Mouse (Mus musculus) CH12.LX (cell line): ENCODE results near the gene 4930469K13Rik. TPM values are rescaled to one million over a fixed set of nuclear protein-coding genes. Genes with fewer than 3 reads are reported as not detected.

ENCODE experiments used
- DNase-seq: peaks from one replicate; pipeline ENCODE4 v3.0.0-alpha.2; 2013; ENCODE audit errors: extremely low read depth
- H3K27ac ChIP-seq: 2 replicates; pipeline ENCODE4 v1.5.1; 2012; ENCODE audit warnings: low read depth, mild to moderate bottlenecking, control low read depth, moderate library complexity; ENCODE audit not compliant: insufficient read depth
- H3K27me3 ChIP-seq: replicated peaks from 2 replicates; pipeline ENCODE3; 2012; ENCODE audit warnings: inconsistent platforms
- H3K36me3 ChIP-seq, 2 experiments: replicated peaks in 1 of 2; 2 replicates each; pipeline versions ENCODE3 to v1.6.1; 2012; ENCODE audit warnings: inconsistent platforms in 1 of 2, low read length in 1 of 2, mild to moderate bottlenecking in 1 of 2, mixed read lengths in 1 of 2, moderate library complexity in 1 of 2; ENCODE audit not compliant: control insufficient read depth in 1 of 2, insufficient read depth in 1 of 2
- H3K4me1 ChIP-seq, 2 experiments: 2 replicates each; pipeline ENCODE4 v1.6.1; 2012; ENCODE audit warnings: inconsistent platforms in 1 of 2, moderate library complexity in 1 of 2; ENCODE audit not compliant: insufficient read depth in 2 of 2, control insufficient read depth in 1 of 2
- H3K4me2 ChIP-seq: 2 replicates; pipeline ENCODE4 v1.6.1; 2012; ENCODE audit warnings: low read depth, mild to moderate bottlenecking, control low read depth; ENCODE audit not compliant: poor library complexity, insufficient read depth, severe bottlenecking
- H3K4me3 ChIP-seq, 3 experiments: fragments of 150-350 bp in 1 of 3; sonication (generic) in 1 of 3; replicated peaks in 1 of 3; 2 replicates each; pipeline versions ENCODE3 to v1.5.1; 2011 to 2012; ENCODE audit warnings: low read depth in 2 of 3, low read length in 2 of 3, mild to moderate bottlenecking in 2 of 3, moderate library complexity in 2 of 3, control low read depth in 1 of 3, improper control_type of control experiment in 1 of 3, inconsistent platforms in 1 of 3, mixed read lengths in 1 of 3; ENCODE audit not compliant: poor library complexity in 1 of 3
- H3K79me2 ChIP-seq: replicated peaks from 2 replicates; pipeline ENCODE4 v1.6.1; 2012; ENCODE audit warnings: mild to moderate bottlenecking, moderate library complexity; ENCODE audit not compliant: control insufficient read depth, poor library complexity, insufficient read depth, severe bottlenecking; ENCODE audit errors: extremely low read depth
- H3K9ac ChIP-seq: 2 replicates; pipeline ENCODE4 v1.6.1; 2012; ENCODE audit warnings: low read depth, mild to moderate bottlenecking, control low read depth, moderate library complexity; ENCODE audit not compliant: insufficient read depth
- H3K9me3 ChIP-seq: replicated peaks from 2 replicates; pipeline ENCODE3; 2012; ENCODE audit warnings: low read length, inconsistent platforms, mixed read lengths
- BHLHE40 ChIP-seq: IDR thresholded peaks from 2 replicates; pipeline ENCODE4 v1.6.1; 2011; ENCODE audit warnings: mild to moderate bottlenecking, low read depth, low read length, improper control_type of control experiment
- CHD1 ChIP-seq: IDR thresholded peaks from 2 replicates; pipeline ENCODE4 v1.6.1; 2012; ENCODE audit warnings: low read depth, low read length, improper control_type of control experiment, inconsistent platforms
- CHD2 ChIP-seq: IDR thresholded peaks from 2 replicates; pipeline ENCODE4 v1.6.1; 2011; ENCODE audit warnings: low read length, improper control_type of control experiment
- CTCF ChIP-seq, 2 experiments: IDR thresholded peaks in 1 of 2; conservative IDR thresholded peaks in 1 of 2; 2 replicates each; pipeline ENCODE4 v1.5.1; 2011 to 2012; ENCODE audit warnings: low read depth in 2 of 2, low read length in 2 of 2, improper control_type of control experiment in 1 of 2, inconsistent platforms in 1 of 2, mild to moderate bottlenecking in 1 of 2, moderate library complexity in 1 of 2
- E2F4 ChIP-seq: IDR thresholded peaks from 2 replicates; pipeline ENCODE4 v1.6.1; 2011; ENCODE audit warnings: low read depth, low read length, improper control_type of control experiment; ENCODE audit not compliant: insufficient replicate concordance
- ELF1 ChIP-seq: IDR thresholded peaks from 2 replicates; pipeline ENCODE4 v1.6.1; 2014; ENCODE audit warnings: low read depth, mild to moderate bottlenecking, inconsistent platforms, low read length, improper control_type of control experiment
- EP300 ChIP-seq: IDR thresholded peaks from 2 replicates; pipeline ENCODE4 v1.6.1; 2011; ENCODE audit warnings: low read length, improper control_type of control experiment
- ETS1 ChIP-seq: conservative IDR thresholded peaks from 2 replicates; pipeline ENCODE4 v1.6.1; 2012; ENCODE audit warnings: low read depth, mild to moderate bottlenecking, inconsistent platforms, low read length, improper control_type of control experiment, moderate library complexity
- GABPA ChIP-seq: IDR thresholded peaks from 2 replicates; pipeline ENCODE4 v1.6.1; 2012; ENCODE audit warnings: low read depth, low read length, improper control_type of control experiment, inconsistent platforms; ENCODE audit not compliant: insufficient replicate concordance
- HCFC1 ChIP-seq: IDR thresholded peaks from 2 replicates; pipeline ENCODE4 v1.6.1; 2012; ENCODE audit warnings: low read depth, mild to moderate bottlenecking, inconsistent platforms, low read length, improper control_type of control experiment
- IRF4 ChIP-seq: IDR thresholded peaks from 2 replicates; pipeline ENCODE4 v1.6.1; 2014; ENCODE audit warnings: low read depth, mild to moderate bottlenecking, inconsistent platforms, low read length, improper control_type of control experiment
- JUN ChIP-seq: IDR thresholded peaks from 2 replicates; pipeline ENCODE4 v1.6.1; 2011; ENCODE audit warnings: low read depth, mild to moderate bottlenecking, low read length, improper control_type of control experiment, moderate library complexity; ENCODE audit not compliant: insufficient read depth
- KAT2A ChIP-seq: IDR thresholded peaks from 2 replicates; pipeline ENCODE4 v1.6.1; 2012; ENCODE audit warnings: low read length, improper control_type of control experiment, inconsistent platforms; ENCODE audit not compliant: insufficient replicate concordance
- MAFK ChIP-seq: IDR thresholded peaks from 2 replicates; pipeline ENCODE4 v1.6.1; 2011; ENCODE audit warnings: low read length, improper control_type of control experiment; ENCODE audit not compliant: insufficient replicate concordance
- MAX ChIP-seq: IDR thresholded peaks from 2 replicates; pipeline ENCODE4 v1.6.1; 2011; ENCODE audit warnings: low read length, improper control_type of control experiment
- MAZ ChIP-seq: IDR thresholded peaks from 2 replicates; pipeline ENCODE4 v1.6.1; 2012; ENCODE audit warnings: low read depth, mild to moderate bottlenecking, inconsistent platforms, low read length, improper control_type of control experiment, moderate library complexity
- MXI1 ChIP-seq: IDR thresholded peaks from 2 replicates; pipeline ENCODE4 v1.6.1; 2011; ENCODE audit warnings: mild to moderate bottlenecking, low read depth, low read length, improper control_type of control experiment
- MYC ChIP-seq: IDR thresholded peaks from 2 replicates; pipeline ENCODE4 v1.6.1; 2011; ENCODE audit warnings: low read depth, mild to moderate bottlenecking, improper control_type of control experiment, low read length
- NELFE ChIP-seq: IDR thresholded peaks from 2 replicates; pipeline ENCODE4 v1.6.1; 2011; ENCODE audit warnings: low read depth, low read length, improper control_type of control experiment
- NRF1 ChIP-seq: IDR thresholded peaks from 2 replicates; pipeline ENCODE4 v1.6.1; 2014; ENCODE audit warnings: low read depth, mild to moderate bottlenecking, inconsistent platforms, low read length, improper control_type of control experiment, moderate library complexity
- PAX5 ChIP-seq: IDR thresholded peaks from 2 replicates; pipeline ENCODE4 v1.6.1; 2012; ENCODE audit warnings: low read length, inconsistent platforms, mixed read lengths
- POLR2A ChIP-seq: IDR thresholded peaks from 2 replicates; pipeline ENCODE4 v1.6.1; 2011; ENCODE audit warnings: low read depth, mild to moderate bottlenecking, improper control_type of control experiment, low read length
- POLR2AphosphoS2 ChIP-seq: IDR thresholded peaks from 2 replicates; pipeline ENCODE4 v1.6.1; 2011; ENCODE audit warnings: low read depth, low read length, improper control_type of control experiment
- RAD21 ChIP-seq: IDR thresholded peaks from 2 replicates; pipeline ENCODE4 v1.6.1; 2011; ENCODE audit warnings: low read depth, mild to moderate bottlenecking, low read length, improper control_type of control experiment, moderate library complexity
- RCOR1 ChIP-seq: conservative IDR thresholded peaks from 2 replicates; pipeline ENCODE4 v1.6.1; 2012; ENCODE audit warnings: low read depth, mild to moderate bottlenecking, inconsistent platforms, low read length, improper control_type of control experiment
- SIN3A ChIP-seq: IDR thresholded peaks from 2 replicates; pipeline ENCODE4 v1.6.1; 2012; ENCODE audit warnings: low read length, improper control_type of control experiment, inconsistent platforms
- SMC3 ChIP-seq: IDR thresholded peaks from 2 replicates; pipeline ENCODE4 v1.6.1; 2011; ENCODE audit warnings: low read depth, low read length, improper control_type of control experiment
- TBP ChIP-seq: conservative IDR thresholded peaks from 2 replicates; pipeline ENCODE4 v1.6.1; 2011; ENCODE audit warnings: low read depth, low read length, improper control_type of control experiment
- TCF12 ChIP-seq: IDR thresholded peaks from 2 replicates; pipeline ENCODE4 v1.6.1; 2014; ENCODE audit warnings: low read depth, mild to moderate bottlenecking, inconsistent platforms, low read length, improper control_type of control experiment
- UBTF ChIP-seq: IDR thresholded peaks from 2 replicates; pipeline ENCODE4 v1.6.1; 2012; ENCODE audit warnings: low read depth, mild to moderate bottlenecking, inconsistent platforms, low read length, improper control_type of control experiment, moderate library complexity
- USF1 ChIP-seq: IDR thresholded peaks from 2 replicates; pipeline ENCODE4 v1.6.1; 2014; ENCODE audit warnings: low read depth, mild to moderate bottlenecking, inconsistent platforms, low read length, improper control_type of control experiment
- USF2 ChIP-seq: conservative IDR thresholded peaks from 2 replicates; pipeline ENCODE4 v1.6.1; 2011; ENCODE audit warnings: low read depth, low read length, improper control_type of control experiment
- ZC3H11A ChIP-seq: IDR thresholded peaks from 2 replicates; pipeline ENCODE4 v1.6.1; 2012; ENCODE audit warnings: low read depth, mild to moderate bottlenecking, inconsistent platforms, low read length, improper control_type of control experiment
- ZKSCAN1 ChIP-seq: IDR thresholded peaks from 2 replicates; pipeline ENCODE4 v1.6.1; 2012; ENCODE audit warnings: low read depth, inconsistent platforms, low read length, improper control_type of control experiment, borderline replicate concordance
- ZMIZ1 ChIP-seq: IDR thresholded peaks from 2 replicates; pipeline ENCODE4 v1.6.1; 2012; ENCODE audit warnings: low read depth, mild to moderate bottlenecking, inconsistent platforms, low read length, improper control_type of control experiment
- ZNF384 ChIP-seq: IDR thresholded peaks from 2 replicates; pipeline ENCODE4 v1.6.1; 2012; ENCODE audit warnings: low read depth, low read length, improper control_type of control experiment, inconsistent platforms
- dilution Hi-C: fragments of 300-500 bp; cut with MboI; formaldehyde crosslinking; loops from 2 replicates; pipeline ENCODE4 v1.14.3; 2020; ENCODE audit warnings: low sequenced_read_pairs; ENCODE audit not compliant: extremely low pct_unique_long_range_greater_than_20kb, extremely low pct_ligation_motif_present
- in situ Hi-C: fragments of 300-500 bp; cut with MboI; formaldehyde crosslinking; loops from 3 replicates; pipeline ENCODE4 v1.14.3; 2019; ENCODE audit warnings: low sequenced_read_pairs, low pct_ligation_motif_present, low pct_unique_long_range_greater_than_20kb, mixed read lengths
- polyA plus RNA-seq: library from polyadenylated mRNA; unstranded; fragments of >175 nt; gene quantifications from 2 replicates; pipeline ENCODE4 v1.2.1, GENCODE M21; 2012; ENCODE audit warnings: low read depth; ENCODE audit not compliant: insufficient read length
- total RNA-seq, 2 experiments: library from RNA; depleted of rRNA; stranded (reverse); fragments of 300-350 nt in 1 of 2; fragments of >200 nt in 1 of 2; gene quantifications; 2 replicates each; pipeline ENCODE4 v1.2.3; 2012 to 2014

Gene 4930469K13Rik
- total and polyA plus RNA-seq, 3 experiments: not detected

DNA sequence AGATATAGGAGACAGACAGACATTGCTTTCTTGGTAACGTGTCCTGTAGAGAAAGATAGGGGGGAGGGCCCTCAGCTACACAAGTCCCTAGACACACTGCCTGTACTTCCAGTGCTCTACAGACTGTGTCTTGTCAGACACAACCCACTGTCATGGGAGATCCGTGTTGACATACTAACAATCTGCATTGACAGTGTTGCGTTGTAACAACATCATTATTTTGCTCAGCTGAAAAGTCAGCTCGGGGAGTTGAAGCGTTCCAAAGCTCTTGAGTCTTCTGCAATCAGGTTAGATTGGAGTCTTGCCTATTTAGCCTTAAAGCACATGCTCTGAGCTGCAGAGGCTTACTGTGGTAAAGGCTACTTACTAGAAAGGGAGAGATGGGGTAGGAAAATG, 50.8 kb downstream of the 4930469K13Rik start:
- Histone ChIP-seq H3K27ac (peak overlapping the region; percentile 88), H3K36me3 (peaks cover 12 to 20% of the 10 kb centered on the region in 2 experiments), H3K4me3 (peak overlapping the region; percentile 58 to 78 (median 61)), H3K79me2 (peaks cover 29% of the 10 kb centered on the region), H3K4me2 (peak overlapping the region; percentile 91), H3K4me1 (peaks cover 25 to 76% of the 10 kb centered on the region in 2 experiments), H3K9ac (peak overlapping the region; percentile 74), H3K9me3 (no peaks in the 10 kb centered on the region), H3K27me3 (no peaks in the 10 kb centered on the region)
- in situ Hi-C loops (no loop called here), dilution Hi-C loops (no loop called here)
- DNase-seq: no peak
- TF ChIP-seq UBTF: no peak
- no peak for TF ChIP-seq RCOR1
- no peak for TF ChIP-seq RAD21
- no peak for TF ChIP-seq NELFE
- no peak for TF ChIP-seq ELF1
- TF ChIP-seq USF2: no peak
- TF ChIP-seq ZC3H11A: no peak
- no peak for TF ChIP-seq IRF4
- peak; percentile 45; the same call in 1 of the 2 replicates for TF ChIP-seq TCF12
- no peak for TF ChIP-seq MAZ
- TF ChIP-seq HCFC1: no peak
- TF ChIP-seq GABPA: no peak
- 0 out of 2 replicates have a peak, but pooled peaks have one; percentile 22 for TF ChIP-seq NRF1
- no peak for TF ChIP-seq ZKSCAN1
- no peak for TF ChIP-seq SMC3
- no peak for TF ChIP-seq E2F4
- TF ChIP-seq KAT2A: no peak
- TF ChIP-seq ZNF384: no peak
- no peak for TF ChIP-seq JUN
- TF ChIP-seq MXI1: peak; percentile 72; the same call in 1 of the 2 replicates
- no peak for TF ChIP-seq CHD2
- TF ChIP-seq TBP: peak; percentile 51; the same call in 1 of the 2 replicates
- TF ChIP-seq BHLHE40: no peak
- no peak; the same call in 1 of the 2 replicates for TF ChIP-seq MAX
- TF ChIP-seq SIN3A: peak; percentile 63
- TF ChIP-seq POLR2AphosphoS2: no peak
- no peak for TF ChIP-seq ETS1
- no peak for TF ChIP-seq MYC
- no peak for TF ChIP-seq PAX5
- TF ChIP-seq EP300: no peak
- no peak for TF ChIP-seq USF1
- no peak for TF ChIP-seq ZMIZ1
- peak; percentile 8; the same call in 1 of the 2 replicates for TF ChIP-seq POLR2A
- TF ChIP-seq CHD1: no peak
- TF ChIP-seq CTCF (conservative IDR thresholded peaks at IDR 0.05 in 1 of 2, IDR thresholded peaks at IDR 0.05 in 1 of 2; ENCODE audit: low read depth in 2 of 2, low read length in 2 of 2): no peak
- TF ChIP-seq MAFK: no peak
